Mouse (Mus musculus): ENCODE measurements around the gene Atg4c. TPM values are rescaled to one million over a fixed set of nuclear protein-coding genes. Genes with fewer than 3 reads are reported as not detected.
A peak's percentile ranks its signal among the peaks of the same experiment; 100 is the strongest.

Gene Atg4c
- polyA plus RNA-seq, 1 experiment from 2014 or later: 3.9 TPM

- DNase-seq (ENCODE audit: low spot score): no peak
These were observed 69.5 kb downstream of the Atg4c start for GRCm38 (mm10) chr4:99263191-99263590.

DNA sequence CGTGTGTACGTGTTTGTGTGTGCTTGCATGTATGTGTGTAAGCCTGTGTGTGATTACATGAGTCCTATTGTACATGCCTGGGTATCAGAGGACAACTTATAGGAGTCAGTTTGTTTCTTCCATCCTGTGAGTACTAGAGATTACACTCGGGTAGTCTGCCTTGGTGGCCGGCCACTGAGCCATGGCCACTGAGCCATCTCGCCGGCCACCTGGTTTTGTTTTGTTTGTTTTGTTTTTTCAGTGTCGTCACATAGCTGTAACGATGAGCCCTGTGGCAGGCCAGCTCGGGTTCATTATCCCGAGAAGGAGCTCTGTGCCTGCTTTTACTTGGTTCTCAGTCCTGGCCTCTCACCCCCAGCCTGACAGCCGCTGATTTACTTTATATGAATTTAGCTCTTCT, 69.9 kb downstream of the Atg4c start:
- DNase-seq (ENCODE audit: low spot score): no peak

GRCm38 (mm10) chr4:99266843-99267445, 73.2 kb downstream of the Atg4c start:
- DNase-seq (ENCODE audit: low spot score): no peak

- no peak for DNase-seq (ENCODE audit: low spot score)
These were observed 79.1 kb downstream of the Atg4c start for GRCm38 (mm10) chr4:99272860-99273259.

DNA sequence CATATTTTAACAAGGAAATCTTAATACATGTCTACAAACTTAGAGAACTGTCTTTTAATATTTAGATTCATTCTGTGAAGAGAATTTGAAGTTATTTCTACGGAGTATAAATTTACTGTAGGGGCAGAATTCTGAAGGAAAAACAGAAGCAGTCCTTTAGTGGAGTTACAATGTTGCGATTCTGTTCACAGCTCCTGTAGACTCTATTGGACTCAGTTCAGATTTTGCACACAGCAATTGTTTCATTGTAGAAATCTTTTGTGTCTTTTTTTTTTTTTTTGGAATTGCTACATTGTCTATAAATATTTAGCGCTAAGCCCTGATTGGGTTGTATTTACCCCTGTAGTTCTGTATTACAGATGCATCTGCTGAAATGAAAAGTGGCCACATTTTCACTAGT, 79.7 kb downstream of the Atg4c start:
- DNase-seq (ENCODE audit: low spot score): no peak

DNA sequence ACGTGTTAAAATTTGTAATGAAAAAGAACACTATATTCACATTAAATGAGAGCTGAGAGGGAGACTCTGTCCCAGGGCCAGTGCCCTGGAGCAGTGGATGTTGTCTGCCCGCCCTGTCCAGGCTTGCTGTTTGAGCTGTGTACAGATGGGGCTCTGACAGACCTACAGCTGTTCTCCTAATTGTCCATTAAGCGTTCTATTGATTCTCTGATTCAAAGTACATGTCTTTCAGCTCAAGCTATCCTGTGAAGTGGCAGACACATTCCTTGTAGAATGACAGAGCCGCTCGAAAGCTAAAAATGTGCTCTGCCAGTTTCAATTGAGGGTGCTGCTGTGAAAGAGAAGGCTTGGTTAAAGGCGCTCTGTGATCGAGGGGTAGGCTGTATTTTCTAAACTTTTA, 80.2 kb downstream of the Atg4c start:
- DNase-seq (ENCODE audit: low spot score): no peak

GRCm38 (mm10) chr4:99278876-99279275, 85.1 kb downstream of the Atg4c start:
- no peak for DNase-seq (ENCODE audit: low spot score)

DNA sequence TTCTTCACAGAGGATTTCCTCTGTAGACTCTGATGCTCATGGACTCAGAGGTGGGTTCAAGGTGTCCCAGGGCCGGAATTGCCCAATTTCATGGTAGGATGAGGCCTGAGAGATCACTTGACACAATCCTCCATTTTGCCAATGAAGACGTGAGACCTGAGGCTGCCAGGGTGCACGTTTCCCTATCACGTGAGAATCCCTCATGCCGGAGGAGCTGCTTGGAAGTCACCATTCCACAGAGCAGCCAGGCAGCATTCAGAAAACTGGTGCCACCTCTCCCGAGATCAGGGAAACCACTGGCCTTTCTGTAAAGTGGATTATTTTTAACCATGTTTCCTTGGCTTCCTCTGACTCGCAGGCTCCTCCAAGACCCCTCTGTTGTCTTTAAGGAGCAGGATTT, 88.0 kb downstream of the Atg4c start:
- no peak for DNase-seq (ENCODE audit: low spot score)

DNA sequence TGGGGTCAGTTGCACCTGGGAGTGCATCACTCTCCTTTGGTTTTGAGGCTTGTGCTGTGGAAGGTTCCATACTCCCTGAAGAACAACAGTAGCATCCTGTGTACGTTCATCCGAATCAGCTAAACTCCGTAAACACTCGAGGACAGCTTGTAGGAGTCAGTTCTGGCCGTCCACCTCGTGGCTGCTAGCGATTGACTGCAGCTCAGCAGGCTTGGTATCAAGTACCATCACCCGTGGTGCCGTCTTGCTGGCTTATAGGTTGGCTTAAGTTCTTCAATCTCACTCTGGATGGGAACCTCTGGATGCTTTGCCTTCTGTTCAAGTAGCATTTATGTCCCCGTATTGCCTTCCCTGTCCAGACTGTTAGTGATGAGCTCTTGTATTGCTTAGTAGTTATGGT, 95.6 kb downstream of the Atg4c start:
- DNase-seq (ENCODE audit: low spot score): no peak

GRCm38 (mm10) chr4:99298676-99299075, 104.9 kb downstream of the Atg4c start:
- DNase-seq (ENCODE audit: low spot score): peak; percentile 29

DNA sequence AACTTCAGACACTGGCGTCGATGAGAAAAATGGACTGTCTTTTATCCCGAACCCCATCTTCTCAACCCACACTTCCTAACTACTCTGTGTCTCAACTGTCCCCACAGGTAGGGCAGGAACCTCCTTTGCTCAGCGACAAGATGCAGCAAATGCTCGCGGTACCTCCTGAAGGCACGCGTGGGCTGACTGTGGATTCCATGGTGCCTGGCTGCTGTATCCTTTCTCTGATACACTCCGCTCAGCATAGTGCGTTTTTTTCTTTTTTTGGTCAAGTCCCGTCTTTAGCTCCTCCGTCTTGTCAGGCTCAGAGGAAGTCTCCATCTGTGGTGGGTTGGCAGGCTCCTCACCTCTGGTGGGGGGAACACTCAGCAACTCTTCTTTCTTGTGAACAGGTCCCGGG, 111.1 kb downstream of the Atg4c start:
- DNase-seq (ENCODE audit: low spot score): no peak

Other genes starting within 250 kb of the Atg4c start
- 0.13 and 0.33 TPM in 2 replicates for gene Angptl3, start 163.0 kb upstream of the Atg4c start, polyA plus RNA-seq (2015; fragmentation: Nextera tagmentation; extraction: Ambion mirVana)
- gene Dock7, start 73.0 kb upstream of the Atg4c start, polyA plus RNA-seq (2015; fragmentation: Nextera tagmentation; extraction: Ambion mirVana): 6.0 and 6.1 TPM in 2 replicates
- gene Gm12689, start 102.0 kb downstream of the Atg4c start, polyA plus RNA-seq (2015; fragmentation: Nextera tagmentation; extraction: Ambion mirVana): not detected in 2 replicates

All from thymus, postnatal 0 days (tissue).